Mouse (Mus musculus) retina, postnatal 7 days (tissue): Measurements from ENCODE around the gene Proca1.
"Not testable (repeated sequence)": the region's sequence is repeated elsewhere in the genome, so short reads cannot be mapped to it uniquely, and the experiment has no call there.

Experiments
- DNase-seq: peaks from one replicate; pipeline ENCODE4 v3.0.0-alpha.2; 2012; ENCODE audit warnings: low read depth, low spot score

Proca1 gene

DNA sequence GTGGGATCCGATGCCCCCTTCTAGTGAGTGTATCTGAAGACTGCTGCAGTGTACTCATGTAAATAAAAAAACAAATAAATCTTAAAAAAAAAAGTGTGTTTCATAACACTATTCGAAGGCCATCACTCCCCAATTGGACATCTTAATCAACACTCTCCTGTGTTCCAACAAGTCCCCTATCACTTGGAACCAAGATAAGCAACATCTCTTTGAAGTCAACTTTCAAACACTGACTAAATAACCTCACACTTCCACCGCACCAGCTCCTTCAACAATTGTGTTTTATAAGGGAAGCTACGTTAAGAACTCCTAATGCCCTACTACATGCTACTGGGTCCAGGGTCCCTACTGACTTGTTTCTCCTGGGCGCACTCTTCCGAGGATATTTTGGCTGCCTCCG, 10.7 kb upstream of the Proca1 start:
- DNase-seq: no peak

DNA sequence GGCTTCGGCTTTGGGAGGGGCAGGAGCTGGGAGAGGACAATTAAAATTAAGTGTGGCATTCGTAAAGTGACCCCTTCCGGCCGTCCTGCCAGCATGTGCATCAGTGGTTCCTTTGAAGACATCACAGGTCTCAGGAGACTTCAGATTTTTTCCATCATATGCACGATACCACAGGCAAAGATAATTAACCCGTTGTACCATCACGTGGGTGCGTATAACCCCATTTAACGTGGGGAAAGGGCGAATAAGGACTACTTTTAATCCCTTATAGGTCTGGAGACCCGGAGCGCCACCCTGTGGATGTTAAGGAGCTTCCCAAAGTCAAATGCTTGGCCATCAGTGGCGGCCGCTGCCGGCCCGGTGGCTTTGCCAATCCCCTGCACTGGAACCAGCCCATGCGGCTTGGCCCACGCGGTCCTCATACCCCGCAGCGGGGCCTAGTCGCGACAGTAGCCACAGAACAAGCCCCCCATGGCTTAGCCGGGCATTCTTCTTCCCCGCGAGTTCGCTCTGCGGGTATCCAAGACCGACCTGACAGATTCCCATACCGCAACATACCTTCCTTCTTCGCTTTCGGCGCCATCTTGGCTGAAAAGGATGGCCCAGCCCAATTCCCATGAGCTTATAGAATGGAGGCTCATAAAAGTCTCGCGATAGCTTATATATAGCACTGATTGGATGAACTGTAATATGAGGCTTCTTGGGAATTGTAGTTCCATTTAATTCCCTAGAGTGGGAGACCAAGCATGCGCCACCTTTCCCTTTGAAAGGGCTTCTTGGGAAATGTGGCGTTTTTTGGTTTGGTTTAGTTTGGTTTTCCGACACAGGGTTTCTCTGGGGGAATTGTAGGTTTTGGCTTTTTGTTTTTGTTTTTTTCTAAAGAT, 10.0 kb upstream of the Proca1 start, which contains the start of gene Rpl23a:
Gene Rpl23a (minus strand): TSS at position 624 of the 884 bp plus-strand sequence.
- peak; percentile 87 for DNase-seq

- DNase-seq: no peak
Measured at GRCm38 (mm10) chr11:78183884-78184514, 9.2 kb upstream of the Proca1 start.

DNA sequence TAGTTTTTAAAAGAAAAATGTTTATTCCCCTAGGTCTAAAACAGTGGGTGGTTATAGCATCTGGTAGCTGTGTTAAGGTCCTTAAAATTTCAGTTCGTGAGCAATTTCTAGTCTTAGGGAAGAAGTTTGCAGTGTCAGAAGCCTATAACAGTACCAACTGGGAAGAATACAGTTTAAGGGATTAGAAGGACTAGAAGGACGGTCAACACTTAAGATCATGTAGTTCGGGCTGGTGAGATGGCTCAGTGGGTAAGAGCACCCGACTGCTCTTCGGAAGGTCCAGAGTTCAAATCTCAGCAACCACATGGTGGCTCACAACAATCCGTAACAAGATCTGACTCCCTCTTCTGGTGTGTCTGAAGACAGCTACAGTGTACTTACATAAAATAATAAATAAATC, 8.5 kb upstream of the Proca1 start:
- DNase-seq: not testable (repeated sequence)

- DNase-seq: peak; percentile 58
Measured at GRCm38 (mm10) chr11:78188331-78189233, 4.6 kb upstream of the Proca1 start, which contains the start of gene Rab34. TSS of gene Rab34 (plus strand) at chr11:78188430.

DNA sequence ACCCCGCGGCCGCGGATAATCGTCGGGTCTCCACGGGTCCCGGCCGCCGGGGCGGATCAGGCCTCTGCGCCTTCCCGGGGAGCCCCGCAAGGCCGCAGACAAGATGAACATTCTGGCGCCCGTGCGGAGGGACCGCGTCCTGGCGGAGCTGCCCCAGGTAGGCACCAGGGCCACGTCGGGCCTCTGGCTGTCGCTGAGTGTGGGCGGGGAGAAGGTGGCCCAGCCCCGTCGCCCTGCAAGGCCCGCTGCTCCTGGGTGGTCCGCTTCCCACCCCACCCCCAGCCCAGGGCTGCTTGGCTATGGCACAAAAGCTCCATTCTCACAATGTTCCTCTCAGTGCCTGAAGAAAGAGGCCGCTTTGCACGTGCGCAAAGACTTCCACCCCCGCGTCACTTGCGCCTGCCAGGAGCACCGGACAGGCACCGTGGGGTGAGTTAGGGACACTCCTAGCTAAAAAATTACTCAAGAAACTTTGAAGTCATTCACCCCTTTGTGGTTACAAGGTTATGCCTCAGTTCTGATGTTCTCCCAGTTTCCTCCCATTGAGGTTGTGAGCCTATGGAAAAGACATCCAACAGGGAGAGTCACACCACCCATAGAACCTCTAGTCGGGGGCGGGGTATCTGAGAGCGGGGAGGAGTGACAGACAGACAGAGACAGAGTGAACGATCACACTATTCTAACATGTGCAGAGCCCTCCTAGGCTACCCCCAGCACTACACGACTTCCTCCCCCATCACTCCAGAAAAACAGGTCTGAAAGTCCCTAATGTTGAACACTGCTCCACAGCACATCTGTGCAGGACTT, 3.8 kb upstream of the Proca1 start:
- no peak for DNase-seq

GRCm38 (mm10) chr11:78190041-78190440, 3.2 kb upstream of the Proca1 start:
- no peak for DNase-seq

DNA sequence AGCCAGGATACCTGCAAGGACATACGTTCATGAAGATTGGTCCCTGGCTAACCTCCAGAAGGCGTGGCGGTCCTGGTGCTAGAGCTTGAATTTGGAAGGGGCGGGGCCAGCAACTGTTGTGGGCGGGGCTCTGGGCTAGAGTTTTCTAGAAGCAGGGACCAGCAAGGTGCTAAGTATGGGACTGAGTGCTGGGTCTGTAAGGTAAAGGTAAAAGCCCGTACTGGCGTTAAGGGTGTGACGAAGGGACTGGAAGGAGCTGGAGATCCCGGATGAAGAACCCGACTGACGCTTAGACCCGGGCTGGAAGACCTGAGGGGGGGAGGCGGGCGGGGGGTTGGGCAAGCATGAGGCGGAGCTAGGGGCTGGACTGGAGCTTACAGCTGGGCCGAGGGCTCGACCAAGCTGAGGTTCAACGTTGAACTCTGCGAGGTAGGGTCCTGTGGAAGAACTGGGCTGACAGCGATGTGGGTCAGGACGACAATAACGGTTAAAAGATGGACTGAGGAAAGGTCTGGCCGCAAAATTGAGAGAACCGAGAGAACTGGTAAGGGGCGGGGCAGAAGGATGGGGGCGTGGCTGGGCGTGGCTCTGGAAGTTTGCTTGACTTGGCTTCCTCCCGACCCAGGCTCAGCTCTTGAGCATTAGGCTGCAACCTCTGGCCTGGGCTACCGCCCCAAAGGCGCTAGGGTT, 1.4 kb downstream of the Proca1 start:
- DNase-seq: no peak

DNA sequence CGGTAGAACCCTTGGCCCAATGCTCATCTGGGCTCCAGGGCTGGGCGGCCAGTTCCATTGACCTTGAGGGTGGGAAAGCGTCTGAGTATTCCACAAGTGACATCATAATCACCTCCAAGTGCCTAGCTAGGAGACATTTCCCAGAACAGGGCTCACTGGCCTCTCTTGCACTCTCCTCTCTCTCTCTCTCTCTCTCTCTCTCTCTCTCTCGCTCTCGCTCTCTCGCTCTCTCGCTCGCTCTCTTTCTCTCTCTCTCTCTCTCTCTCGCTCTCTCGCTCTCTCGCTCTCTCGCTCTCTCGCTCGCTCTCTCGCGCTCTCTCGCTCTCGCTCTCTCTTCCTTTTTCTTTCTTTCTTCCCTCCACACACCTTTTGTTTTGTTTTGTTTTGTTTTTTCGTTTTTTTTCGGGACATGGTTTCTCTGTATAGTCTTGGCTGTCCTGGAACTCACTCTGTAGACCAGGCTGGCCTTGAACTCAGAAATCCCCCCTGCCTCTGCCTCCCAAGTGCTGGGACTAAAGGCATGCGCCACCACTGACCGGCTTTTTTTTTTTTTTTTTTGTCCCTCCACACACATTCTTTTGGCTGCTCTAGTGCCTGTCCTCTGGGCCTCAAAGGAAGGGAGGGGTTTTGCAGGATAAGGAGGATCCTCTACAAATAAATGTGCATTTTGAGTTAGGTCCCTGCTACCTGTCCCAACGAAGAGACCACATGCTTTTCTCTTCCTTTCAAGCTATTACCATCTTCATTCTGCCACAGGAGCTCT, 2.1 kb downstream of the Proca1 start:
- no peak for DNase-seq

GRCm38 (mm10) chr11:78202372-78202771, 9.2 kb downstream of the Proca1 start:
- DNase-seq: no peak

DNA sequence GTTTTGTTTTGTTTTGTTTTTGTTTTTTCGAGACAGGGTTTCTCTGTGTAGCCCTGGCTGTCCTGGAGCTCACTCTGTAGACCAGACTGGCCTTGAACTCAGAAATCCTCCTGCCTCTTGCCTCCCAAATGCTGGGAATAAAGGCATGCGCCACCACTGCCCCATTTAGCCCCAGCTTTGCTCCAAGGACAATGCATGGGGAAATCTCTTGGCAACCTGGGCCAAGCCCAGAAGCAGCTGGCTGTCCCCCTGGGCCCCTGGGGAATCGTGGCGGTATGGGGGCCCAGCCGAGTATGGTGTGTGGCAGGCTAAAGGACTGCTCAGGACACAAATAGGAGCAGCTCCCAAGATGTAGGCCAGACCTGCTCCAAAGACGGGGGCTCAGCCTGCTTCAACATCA, 11.1 kb downstream of the Proca1 start:
- no peak for DNase-seq

DNA sequence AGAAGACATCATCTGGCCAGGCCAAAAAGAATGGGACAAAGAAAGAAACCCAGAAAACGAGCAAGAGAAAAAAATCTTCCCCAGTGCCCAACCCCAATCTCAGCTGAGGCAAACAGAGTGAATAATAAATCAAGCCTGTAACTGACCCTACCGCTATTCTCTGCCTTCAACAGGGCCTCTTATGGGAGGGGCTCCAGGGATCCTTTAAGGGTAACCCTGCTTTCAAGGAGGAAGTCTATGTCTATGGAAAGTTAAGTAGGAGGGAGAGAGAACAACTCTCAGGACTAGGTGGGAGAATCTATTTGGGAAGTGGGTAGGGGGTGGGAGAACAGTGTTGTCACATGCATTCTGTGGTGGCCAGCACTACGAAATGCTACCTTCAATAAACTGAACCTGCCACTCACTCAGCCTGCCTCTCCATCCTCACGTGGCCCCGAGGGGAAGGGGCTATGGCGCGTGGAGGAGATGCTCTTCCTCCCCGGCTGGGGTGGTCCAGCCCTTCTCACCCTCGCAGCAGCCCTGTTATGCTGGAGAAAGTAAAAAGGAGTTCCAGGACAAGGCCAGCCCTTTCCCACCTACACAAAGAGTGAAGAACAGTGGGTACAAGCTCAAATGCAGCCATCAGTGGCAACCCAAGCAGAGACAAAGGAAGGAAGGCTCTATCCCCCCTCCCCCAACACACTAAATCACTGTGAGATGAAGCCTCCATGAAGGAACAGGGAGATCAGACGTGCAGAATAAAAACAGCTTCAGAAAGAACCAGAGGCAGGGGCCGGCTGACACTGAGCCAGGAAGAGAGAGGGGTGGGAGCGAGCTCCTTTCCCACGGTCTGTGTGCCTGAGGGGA, 12.4 kb downstream of the Proca1 start:
- DNase-seq: no peak

DNA sequence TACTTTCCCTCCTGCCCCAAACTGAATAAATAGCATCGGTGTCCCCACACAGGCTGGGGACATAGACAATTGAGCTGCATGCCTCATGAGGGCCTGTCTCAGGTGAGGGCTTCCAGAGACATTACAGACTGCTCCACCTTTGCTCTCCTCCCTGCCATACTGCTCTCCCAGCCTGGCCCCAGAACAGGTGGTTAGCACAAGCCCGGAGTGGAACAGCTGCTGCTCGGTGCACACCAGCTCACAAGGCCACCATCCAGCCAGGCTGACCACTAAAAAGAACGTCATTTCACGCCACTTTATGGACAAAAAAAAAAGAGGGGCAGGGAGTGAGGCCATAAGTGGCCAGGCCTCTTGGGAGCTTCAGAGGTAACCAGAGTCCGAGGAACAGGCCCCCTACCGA, 14.0 kb downstream of the Proca1 start:
- DNase-seq: no peak

GRCm38 (mm10) chr11:78209886-78210285, 16.7 kb downstream of the Proca1 start:
- no peak for DNase-seq

GRCm38 (mm10) chr11:78210615-78211014, 17.4 kb downstream of the Proca1 start:
- DNase-seq: no peak

DNA sequence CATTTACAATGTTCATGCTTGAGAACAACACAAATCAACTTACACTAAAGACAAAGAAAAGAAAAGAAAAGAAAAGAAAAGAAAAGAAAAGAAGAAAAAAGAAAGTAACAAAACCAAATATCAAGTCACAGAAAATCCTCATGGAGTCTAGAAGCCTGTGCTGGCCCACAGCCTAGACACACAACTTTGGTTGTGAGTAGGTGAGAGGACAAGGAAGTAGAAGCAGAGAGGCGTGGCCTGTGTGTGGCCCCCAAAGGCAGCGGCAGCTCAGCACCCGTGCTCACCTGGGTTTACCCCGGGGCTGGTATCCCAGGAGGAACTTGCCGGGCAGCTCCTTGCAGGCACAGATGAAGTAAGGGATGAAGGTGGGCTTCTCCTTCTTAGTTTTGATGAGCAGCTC, 18.3 kb downstream of the Proca1 start:
- no peak for DNase-seq

DNA sequence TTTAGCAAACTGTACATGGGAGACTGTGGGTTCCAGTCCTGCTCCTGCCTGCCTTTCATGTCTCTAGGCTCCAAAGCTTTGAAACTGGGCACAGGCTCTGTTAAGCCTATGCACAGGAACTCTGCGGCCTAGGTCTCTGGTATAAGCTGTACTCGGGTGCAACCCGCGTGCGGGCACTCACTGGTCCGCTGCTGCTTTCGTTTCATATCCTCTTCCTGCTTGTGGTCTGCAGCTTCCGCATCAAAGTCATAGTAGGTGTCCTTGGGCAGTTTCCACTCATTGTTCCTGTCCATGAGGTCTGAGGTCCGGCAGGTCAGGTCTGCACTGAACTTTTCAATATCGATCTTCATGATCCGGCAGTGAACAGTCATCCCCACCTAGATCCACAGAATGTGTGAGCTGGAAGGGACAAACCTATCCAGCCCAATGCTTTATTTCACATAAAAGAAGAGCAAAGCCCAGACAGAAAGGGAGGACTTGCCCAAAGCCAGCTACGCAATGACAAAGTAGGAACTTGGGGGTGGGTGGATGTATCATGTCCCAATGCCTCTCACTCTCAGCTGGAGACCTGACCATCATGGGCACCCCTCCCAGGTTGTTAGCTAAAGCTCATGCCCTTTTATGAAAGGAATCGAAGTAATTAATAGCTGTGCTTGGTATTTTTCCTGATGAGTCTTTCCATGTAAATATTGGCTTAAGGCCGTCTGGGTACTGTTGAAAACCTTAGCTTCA, 20.1 kb downstream of the Proca1 start:
- no peak for DNase-seq

GRCm38 (mm10) chr11:78215709-78216317, 22.6 kb downstream of the Proca1 start:
- DNase-seq: no peak
